Mouse (Mus musculus) embryonic stem cell, embryonic (primary cell): ENCODE data around the gene Stra6l.

Experiments
- CTCF ChIA-PET, 4 experiments: fragments of 300-600 bp in 2 of 4; fragments of 350-600 bp in 2 of 4; sonication (Branson Sonifier 250); formaldehyde crosslinking; loops; one replicate each; lab custom pipeline; 2022; ENCODE audit warnings: inconsistent platforms in 2 of 4; lab: Charles Lee
- POLR2A ChIA-PET, 4 experiments: fragments of 300-600 bp in 2 of 4; fragments of 350-600 bp in 2 of 4; sonication (Branson Sonifier 250); formaldehyde crosslinking; loops; one replicate each; lab custom pipeline; 2022; ENCODE audit warnings: antibody characterized with exemption in 4 of 4, inconsistent platforms in 1 of 4; lab: Charles Lee

The Stra6l gene

DNA sequence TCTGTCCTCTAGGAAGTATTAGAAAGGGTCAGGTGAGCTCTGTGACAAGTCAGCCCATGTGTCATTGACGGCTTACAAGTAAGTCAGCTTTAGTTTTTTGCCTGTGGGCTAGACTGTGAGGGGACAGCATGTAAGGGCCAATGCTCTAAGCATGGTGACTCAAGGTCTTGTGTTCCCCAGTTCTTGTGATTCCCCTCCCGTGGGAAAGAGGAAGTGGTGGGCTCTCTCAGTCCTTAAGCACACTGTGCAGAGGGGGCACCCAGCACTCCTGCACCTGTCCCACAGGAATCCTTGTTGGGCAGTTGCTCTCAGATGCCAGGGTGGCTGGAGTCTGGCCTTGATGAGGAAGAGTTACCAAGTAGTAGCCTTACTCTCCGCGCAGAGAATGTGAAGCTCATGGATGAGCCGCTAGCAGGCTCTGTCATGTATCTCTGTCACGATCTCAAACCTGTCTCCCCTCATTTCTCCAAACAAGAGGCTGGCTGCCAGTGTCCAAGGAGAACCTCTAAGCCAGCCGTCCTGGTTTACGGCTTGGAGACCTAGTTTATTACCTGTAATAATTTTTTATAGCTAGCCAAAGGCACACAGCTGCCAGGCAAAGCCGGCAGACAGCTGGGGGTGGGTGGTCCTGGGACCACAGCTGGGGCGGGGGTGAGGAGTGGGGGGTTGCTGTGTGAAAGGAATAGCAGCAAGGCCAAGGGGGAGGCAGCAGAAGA is at the start of gene Stra6l:
Gene Stra6l, plus strand, starts transcription at position 556 of the 716 bp plus-strand sequence.
- CTCF ChIA-PET, result no interaction called here
- POLR2A ChIA-PET, result interaction anchor here in 2 of 4 experiments (0.6 to 1.2 kb wide), 3 partner anchors 20 to 25 kb away, joined by 3 to 4 read pairs (median 4); no protein-coding TSS in a partner anchor

DNA sequence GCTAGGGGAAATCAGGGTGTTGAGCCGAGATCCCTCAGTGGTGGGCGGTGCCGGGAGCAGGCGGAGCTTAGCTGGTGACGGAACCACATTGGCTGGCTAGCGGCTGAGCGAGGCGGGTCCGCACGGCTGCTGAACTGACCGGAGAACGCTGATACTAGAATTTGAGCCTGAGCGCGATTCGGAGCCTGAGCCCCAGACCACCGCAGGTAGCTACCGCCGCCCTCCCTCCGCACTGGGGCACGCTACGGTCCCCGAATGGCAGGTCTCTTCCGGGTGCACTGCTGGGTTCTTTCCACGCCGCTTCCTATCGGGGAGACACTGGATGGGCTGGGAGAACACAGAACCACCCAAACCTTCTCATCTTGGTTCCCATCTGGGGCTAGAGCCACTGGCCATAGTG is 49.5 kb upstream of the Stra6l start, which contains the start of gene Aldh1b1:
Gene Aldh1b1, plus strand, starts transcription at position 59 of the 400 bp plus-strand sequence.
- CTCF ChIA-PET, result interaction anchor here in 3 of 4 experiments (0.7 to 2.1 kb wide), 13 partner anchors 12 to 231 kb away, joined by 3 to 7 read pairs (median 4); no protein-coding TSS in a partner anchor
- POLR2A ChIA-PET, result interaction anchor here in 2 of 4 experiments (1.0 to 4.3 kb wide), 8 partner anchors 9 to 28 kb away, joined by 3 to 13 read pairs (median 6); no protein-coding TSS in a partner anchor

GRCm38 (mm10) chr4:45799956-45800537 is 48.4 kb upstream of the Stra6l start:
- CTCF ChIA-PET, result interaction anchor here in 3 of 4 experiments (0.6 to 2.1 kb wide), 9 partner anchors 11 to 494 kb away, joined by 3 to 7 read pairs (median 4); no protein-coding TSS in a partner anchor
- POLR2A ChIA-PET, result interaction anchor here (0.5 to 4.3 kb wide), 9 partner anchors 9 to 788 kb away, joined by 3 to 13 read pairs (median 4); no protein-coding TSS in a partner anchor

GRCm38 (mm10) chr4:45802900-45803299 is 45.6 kb upstream of the Stra6l start:
- POLR2A ChIA-PET, result interaction anchor here in 2 of 4 experiments (0.7 to 2.0 kb wide), 3 partner anchors 8 to 748 kb away, joined by 3 to 4 read pairs (median 3); no protein-coding TSS in a partner anchor
- CTCF ChIA-PET, result interaction anchor here in 3 of 4 experiments (0.6 to 1.9 kb wide), 5 partner anchors 9 to 61 kb away, joined by 4 to 6 read pairs (median 6); no protein-coding TSS in a partner anchor

GRCm38 (mm10) chr4:45808034-45808433 is 40.4 kb upstream of the Stra6l start:
- ChIA-PET CTCF (no interaction called here), POLR2A (interaction anchor here in 2 of 4 experiments (0.6 to 1.7 kb wide), 5 partner anchors 9 to 301 kb away, joined by 3 to 8 read pairs (median 3); partner anchors contain the start of gene Aldh1b1 (in 1 of the 2))

DNA sequence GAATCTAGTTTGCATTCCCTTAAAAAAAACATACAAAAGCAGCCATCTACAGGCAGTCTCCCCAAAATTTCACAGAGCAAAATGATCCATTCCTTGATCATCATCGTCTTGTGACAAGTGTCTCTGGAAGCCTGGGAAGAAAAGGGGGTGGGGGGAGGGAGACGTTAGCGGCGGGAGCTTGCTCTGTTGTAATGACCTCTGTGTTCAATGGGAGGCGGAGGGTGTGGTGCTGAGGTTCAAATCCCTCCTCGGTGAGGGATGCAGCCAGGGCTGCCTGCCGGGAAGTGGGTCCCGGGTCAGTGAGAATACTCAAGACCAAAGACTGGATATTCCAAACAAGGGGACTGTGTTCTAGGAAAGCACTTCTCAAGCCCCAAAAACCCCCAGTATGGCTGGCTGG is 37.2 kb upstream of the Stra6l start:
- ChIA-PET CTCF (interaction anchor here in 3 of 4 experiments (0.6 to 2.3 kb wide), 16 partner anchors 8 to 395 kb away, joined by 3 to 9 read pairs (median 4); partner anchors contain the start of gene Aldh1b1 (in 1 of the 3)), POLR2A (interaction anchor here in 3 of 4 experiments (0.6 to 2.8 kb wide), 13 partner anchors 8 to 704 kb away, joined by 3 to 13 read pairs (median 3); partner anchors contain the start of gene Aldh1b1 (in 2 of the 3))

GRCm38 (mm10) chr4:45815542-45815941 is 32.9 kb upstream of the Stra6l start:
- POLR2A ChIA-PET, result interaction anchor here in 3 of 4 experiments (1.0 to 1.5 kb wide), 3 partner anchors 10 to 708 kb away, joined by 3 to 4 read pairs (median 3); partner anchors contain the start of gene Aldh1b1 (in 1 of the 3)
- CTCF ChIA-PET, result interaction anchor here (0.6 to 1.6 kb wide), 29 partner anchors 8 to 803 kb away, joined by 3 to 9 read pairs (median 3); partner anchors contain the start of genes Aldh1b1 (in 1 of the 4) and Slc25a51 (in 1 of the 4)

DNA sequence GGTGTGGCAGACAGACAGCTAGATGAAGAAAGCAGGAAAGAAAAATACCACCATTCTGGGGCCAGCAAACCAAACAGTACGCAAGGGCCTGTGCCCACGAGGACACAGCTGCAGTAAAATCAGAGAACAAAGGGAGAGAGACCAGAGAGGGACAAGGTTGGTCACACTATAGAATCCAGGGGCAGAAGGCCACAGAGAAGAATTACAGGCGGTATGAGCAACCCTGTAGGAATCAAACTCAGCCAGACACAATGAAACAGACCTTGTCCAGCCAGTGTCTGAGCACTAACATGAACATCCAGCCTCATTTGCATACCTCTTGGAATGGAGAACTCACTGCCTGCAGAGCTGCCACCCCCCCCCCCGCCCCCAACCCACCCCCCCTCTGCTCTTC is 29.7 kb upstream of the Stra6l start:
- POLR2A ChIA-PET, result interaction anchor here in 3 of 4 experiments (0.6 to 2.1 kb wide), 14 partner anchors 8 to 806 kb away, joined by 3 to 8 read pairs (median 4); partner anchors contain the start of gene Zbtb5 (in 1 of the 3)
- CTCF ChIA-PET, result interaction anchor here (0.5 to 2.8 kb wide), 15 partner anchors 8 to 594 kb away, joined by 3 to 32 read pairs (median 4); partner anchors contain the start of gene Aldh1b1 (in 1 of the 4)

DNA sequence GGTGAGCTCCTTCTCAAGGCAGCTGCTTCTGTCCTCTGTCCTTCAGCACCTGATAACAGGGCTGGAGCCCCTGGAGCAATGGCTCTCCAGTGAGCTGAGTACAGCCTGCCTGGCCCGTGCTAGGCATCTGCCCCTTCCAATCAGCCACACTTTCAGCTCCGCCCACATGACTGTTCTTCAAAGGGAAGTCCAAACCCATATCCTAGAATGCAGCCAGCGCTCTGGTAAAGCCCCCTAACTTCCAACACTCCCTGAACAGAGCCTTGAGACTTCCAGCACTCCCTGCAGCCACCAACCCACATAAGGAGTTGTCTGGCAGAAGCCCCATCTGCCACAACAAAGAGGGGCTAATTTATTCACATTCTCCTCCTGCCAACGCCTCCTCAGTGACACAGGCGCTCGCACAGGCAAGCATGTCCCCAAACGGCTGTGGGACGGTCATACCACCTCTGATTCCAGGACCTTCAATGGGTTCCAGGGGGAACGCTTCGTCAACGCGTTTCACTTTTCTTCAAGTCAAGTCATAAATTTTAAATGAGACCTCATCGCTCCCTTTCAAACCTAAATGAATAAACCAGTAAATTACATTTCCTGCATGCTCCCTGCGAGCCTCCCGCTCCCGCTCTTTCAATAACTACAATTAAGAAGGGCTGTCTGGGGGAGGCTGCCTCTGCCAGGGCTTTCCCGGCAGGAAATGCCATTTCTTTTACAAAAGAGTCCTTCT is 29.1 kb upstream of the Stra6l start:
- POLR2A ChIA-PET, result interaction anchor here in 3 of 4 experiments (0.5 to 2.1 kb wide), 16 partner anchors 9 to 807 kb away, joined by 3 to 8 read pairs (median 3); partner anchors contain the start of gene Zbtb5 (in 1 of the 3)
- CTCF ChIA-PET, result interaction anchor here (0.5 to 2.8 kb wide), 33 partner anchors 8 to 691 kb away, joined by 3 to 32 read pairs (median 4); partner anchors contain the start of gene Aldh1b1 (in 1 of the 4)

- ChIA-PET POLR2A (interaction anchor here in 3 of 4 experiments (0.7 to 2.1 kb wide), 4 partner anchors 9 to 872 kb away, joined by 3 to 8 read pairs (median 3); no protein-coding TSS in a partner anchor), CTCF (interaction anchor here (0.6 to 2.8 kb wide), 27 partner anchors 9 to 692 kb away, joined by 3 to 32 read pairs (median 4); partner anchors contain the start of gene Aldh1b1 (in 1 of the 4))
These were observed 28.2 kb upstream of the Stra6l start for GRCm38 (mm10) chr4:45820074-45820830.

- POLR2A ChIA-PET, result interaction anchor here in 2 of 4 experiments (0.5 to 1.2 kb wide), 4 partner anchors 14 to 592 kb away, joined by 3 to 8 read pairs (median 3); no protein-coding TSS in a partner anchor
- CTCF ChIA-PET, result interaction anchor here in 3 of 4 experiments (0.5 to 1.0 kb wide), 4 partner anchors 22 to 404 kb away, joined by 3 to 5 read pairs (median 4); no protein-coding TSS in a partner anchor
These were observed 26.5 kb upstream of the Stra6l start for GRCm38 (mm10) chr4:45821995-45822394.

DNA sequence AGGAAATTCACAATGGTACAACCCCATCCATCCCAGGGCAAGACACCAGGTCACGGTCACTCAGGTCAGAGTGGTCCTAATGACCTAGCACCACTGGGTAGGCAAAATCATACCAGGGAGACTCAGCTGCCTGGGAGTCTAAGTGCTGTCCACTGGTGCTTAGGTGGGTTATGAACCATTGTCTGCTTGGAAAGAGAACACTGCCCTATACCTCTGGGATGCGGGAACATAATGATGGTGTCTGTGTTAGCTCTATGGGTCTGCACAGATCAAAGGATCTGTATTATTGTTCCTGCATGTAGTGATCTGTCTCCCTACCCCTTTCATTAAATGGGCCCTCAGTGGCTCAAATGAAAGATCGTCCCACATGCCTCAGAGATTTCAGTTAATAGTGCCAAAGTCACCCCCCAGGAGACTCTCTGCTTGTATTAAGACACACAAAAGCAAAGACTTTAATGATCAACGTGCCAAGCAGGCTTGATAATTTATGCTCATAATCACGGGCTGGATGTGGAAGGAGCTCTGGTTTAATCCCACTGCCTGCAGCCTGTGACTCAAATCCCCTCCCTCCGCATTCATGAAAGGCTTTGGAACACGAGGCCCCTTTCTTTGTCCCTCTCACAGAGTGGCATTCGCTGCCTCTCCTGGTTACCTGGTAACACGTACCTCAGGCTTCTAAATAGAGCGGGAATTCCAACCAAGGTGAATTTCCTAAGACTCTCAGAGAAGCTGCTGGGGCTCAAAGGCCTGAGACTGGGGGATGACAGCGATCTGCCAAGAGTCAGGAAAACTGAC is 25.5 kb upstream of the Stra6l start:
- POLR2A ChIA-PET, result interaction anchor here in 2 of 4 experiments (1.2 to 1.3 kb wide), 2 partner anchors 9 to 25 kb away, joined by 3 read pairs; partner anchors contain the start of gene Stra6l (in 1 of the 2)
- CTCF ChIA-PET, result interaction anchor here in 1 of 4 experiments (1.1 kb wide), 1 partner anchor 7 kb away, joined by 3 read pairs; no protein-coding TSS in a partner anchor

DNA sequence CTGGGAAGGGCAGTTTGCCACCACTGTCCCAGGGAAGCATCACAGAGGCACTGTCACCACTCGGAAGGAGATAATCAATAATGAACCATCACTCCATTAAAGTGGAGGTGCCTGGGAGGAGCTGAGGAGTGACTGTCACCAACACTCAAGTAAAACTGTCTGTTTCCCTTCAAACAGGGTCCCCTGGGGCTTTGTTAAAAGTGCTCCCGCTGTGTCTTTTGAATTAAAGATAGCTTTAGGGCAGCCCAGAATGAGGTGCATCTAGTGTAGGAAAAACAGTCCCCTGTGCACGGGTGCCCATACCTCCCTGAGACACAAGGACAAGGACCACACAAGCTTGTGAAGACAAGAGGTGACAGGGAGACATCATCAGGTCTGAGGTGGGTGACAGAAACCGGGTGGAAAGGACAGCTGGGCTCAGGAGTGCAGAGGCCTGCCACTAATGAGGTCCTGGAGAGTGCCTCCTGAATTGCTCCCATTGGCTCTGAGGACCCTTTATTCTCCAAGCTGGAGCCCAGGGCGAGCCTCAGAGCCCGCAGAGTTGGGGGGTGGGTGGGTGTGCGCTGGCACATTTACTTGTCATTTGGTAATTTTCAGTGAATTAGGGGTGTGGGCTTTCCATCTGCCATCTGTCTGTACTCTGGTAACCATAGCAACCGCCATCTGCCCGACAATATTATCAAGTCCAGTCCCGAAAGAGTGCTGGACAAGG is 24.3 kb upstream of the Stra6l start:
- CTCF ChIA-PET, result interaction anchor here in 2 of 4 experiments (1.1 to 2.0 kb wide), 4 partner anchors 8 to 32 kb away, joined by 3 to 6 read pairs (median 6); no protein-coding TSS in a partner anchor

DNA sequence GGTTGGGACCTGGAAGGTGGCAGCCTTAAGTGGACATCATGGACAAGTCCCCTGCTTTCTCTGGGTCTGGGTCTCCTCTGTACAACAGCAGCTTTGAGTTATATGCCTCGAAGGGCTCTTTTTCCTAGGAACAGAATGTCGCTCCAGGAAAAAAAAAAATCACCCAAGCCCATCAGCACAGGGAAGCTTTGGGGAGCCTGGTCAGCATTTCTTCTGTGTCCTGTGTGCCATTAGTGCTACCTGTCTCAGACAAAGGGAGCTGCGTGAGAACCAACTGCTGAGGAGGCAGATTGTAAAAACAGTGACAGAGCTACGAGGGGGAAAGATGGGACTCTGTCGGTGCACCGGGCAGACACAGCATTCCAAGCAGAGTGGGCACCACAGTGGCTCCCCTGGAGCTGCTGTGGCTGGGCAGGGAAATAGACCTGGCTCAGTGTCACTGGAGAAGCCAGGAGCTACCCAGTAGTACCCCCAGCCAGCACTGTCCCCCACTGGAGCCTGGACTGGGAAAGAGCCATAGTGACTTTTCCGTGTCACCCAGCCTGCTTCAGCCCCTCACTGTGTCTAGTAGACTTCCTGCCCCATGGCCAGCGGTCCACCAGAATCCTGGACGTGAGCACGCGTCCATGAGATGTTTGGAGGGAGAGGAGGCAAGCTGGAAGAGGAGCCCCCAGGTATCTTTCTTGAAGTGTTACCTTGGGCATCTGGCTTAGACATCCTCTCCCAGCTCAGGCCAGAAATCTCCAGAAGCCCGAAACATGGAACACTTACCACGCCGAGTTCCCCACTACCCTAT is 23.5 kb upstream of the Stra6l start:
- POLR2A ChIA-PET, result interaction anchor here in 3 of 4 experiments (0.6 to 1.3 kb wide), 5 partner anchors 9 to 33 kb away, joined by 3 read pairs; no protein-coding TSS in a partner anchor
- CTCF ChIA-PET, result interaction anchor here in 2 of 4 experiments (0.7 to 2.0 kb wide), 4 partner anchors 9 to 232 kb away, joined by 3 to 6 read pairs (median 6); no protein-coding TSS in a partner anchor

More for the DNA sequence above, 24.3 kb upstream of the Stra6l start:
- POLR2A ChIA-PET, result interaction anchor here in 3 of 4 experiments (0.7 to 1.3 kb wide), 7 partner anchors 11 to 308 kb away, joined by 3 read pairs; partner anchors contain the start of gene Stra6l (in 1 of the 3)
